Mouse (Mus musculus) hindbrain, postnatal 0 days (tissue): ENCODE data around the gene Alpk1. TPM values are rescaled to one million over a fixed set of nuclear protein-coding genes. Genes with fewer than 3 reads are reported as not detected.
A peak's percentile ranks its signal among the peaks of the same experiment; 100 is the strongest.

Experiments used
- ATAC-seq: fragments of 200-750 bp; cut with Nextera tagmentation; 2 replicates; pipeline ENCODE4 v1.8.0; 2017; ENCODE audit warnings: mild to moderate bottlenecking, moderate TSS enrichment, moderate library complexity
- DNase-seq: peaks from one replicate; pipeline ENCODE4 v3.0.0-alpha.2; 2015; ENCODE audit warnings: low spot score
- H3K27ac ChIP-seq: fragments of 300-500 bp; sonication (generic); 2 replicates; pipeline ENCODE4 v1.5.1; 2014; ENCODE audit warnings: mild to moderate bottlenecking
- H3K27me3 ChIP-seq: fragments of 300-500 bp; sonication (generic); 2 replicates; pipeline ENCODE4 v1.6.1; 2014; ENCODE audit warnings: low read length, mixed read lengths; ENCODE audit not compliant: insufficient read depth
- H3K36me3 ChIP-seq: fragments of 300-500 bp; sonication (generic); 2 replicates; pipeline ENCODE4 v1.6.1; 2014; ENCODE audit warnings: low read length, mixed read lengths; ENCODE audit not compliant: insufficient read depth
- H3K4me1 ChIP-seq: fragments of 300-500 bp; sonication (generic); 2 replicates; pipeline ENCODE4 v1.6.1; 2014; ENCODE audit warnings: antibody characterized with exemption, low read length, mixed read lengths; ENCODE audit not compliant: insufficient read depth
- H3K4me2 ChIP-seq: fragments of 300-500 bp; sonication (generic); 2 replicates; pipeline ENCODE4 v1.6.1; 2014; ENCODE audit warnings: low read depth, mild to moderate bottlenecking, low read length, moderate library complexity, mixed read lengths
- H3K4me3 ChIP-seq: fragments of 300-500 bp; sonication (generic); 2 replicates; pipeline ENCODE4 v1.5.1; 2014; ENCODE audit warnings: low read length
- H3K9ac ChIP-seq: fragments of 300-500 bp; sonication (generic); replicated peaks from 2 replicates; pipeline ENCODE4 v1.6.1; 2014; ENCODE audit warnings: mild to moderate bottlenecking, low read length, moderate library complexity, mixed read lengths
- H3K9me3 ChIP-seq: fragments of 300-500 bp; sonication (generic); 2 replicates; pipeline ENCODE4 v1.6.1; 2016; ENCODE audit warnings: low read length, mixed read lengths
- CTCF ChIP-seq: IDR thresholded peaks from 2 replicates; pipeline ENCODE4 v1.5.1; 2016; ENCODE audit warnings: antibody characterized with exemption, control low read depth, low read depth
- WGBS: fragments of 180-500 bp; shearing (Covaris S2); extraction: QIAGEN DNeasy Blood & Tissue Kit; methylation state at CpG from one replicate; pipeline ENCODE4 v1.1.7; 2014; 5-methylcytosine and 5-hydroxymethylcytosine counted together
- polyA plus RNA-seq: library from polyadenylated mRNA; unstranded; fragments of >200 nt; fragmentation: Nextera tagmentation; extraction: Ambion mirVana; gene quantifications from 2 replicates; pipeline ENCODE4 v1.2.1, GENCODE M21; 2015
- total RNA-seq: library from RNA; depleted of rRNA; stranded (reverse); fragments of >200 nt; gene quantifications from 2 replicates; pipeline ENCODE4 v1.2.3, GENCODE M21; 2014

The Alpk1 gene
- total and polyA plus RNA-seq, 2 experiments from 2014 or later = 0.49 to 1.3 TPM

GRCm38 (mm10) chr3:127632531-127632930 lies 147.8 kb downstream of the Alpk1 start:
- no peak for TF ChIP-seq CTCF
- ATAC-seq (peak; percentile 68), DNase-seq (peak; percentile 71)
- Histone ChIP-seq H3K9ac (no peak overlapping the region), H3K4me1 (peaks cover 10% of the 10 kb centered on the region; the same call in 1 of the 2 replicates), H3K36me3 (no peaks in the 10 kb centered on the region), H3K9me3 (no peaks in the 10 kb centered on the region), H3K27ac (no peak overlapping the region), H3K4me2 (peak overlapping the region; percentile 81), H3K4me3 (peak overlapping the region; percentile 45), H3K27me3 (peaks cover 68% of the 10 kb centered on the region)
- whole genome bisulfite sequencing = under 1% methylated on average over 32 of the region's 32 CpGs

- no peak overlapping the region for H3K27ac ChIP-seq
- no peak for ATAC-seq
- H3K4me3 ChIP-seq = no peak overlapping the region
- H3K27me3 ChIP-seq = peaks cover 67% of the 10 kb centered on the region
- peaks cover 10% of the 10 kb centered on the region; the same call in 1 of the 2 replicates for H3K4me1 ChIP-seq
- peak overlapping the region; percentile 81; the same call in 1 of the 2 replicates for H3K4me2 ChIP-seq
- no peaks in the 10 kb centered on the region for H3K9me3 ChIP-seq
- H3K36me3 ChIP-seq = no peaks in the 10 kb centered on the region
- DNase-seq = no peak
- under 1% methylated on average over 10 of the region's 10 CpGs for WGBS
- H3K9ac ChIP-seq = no peak overlapping the region
- no peak for TF ChIP-seq CTCF
Measured at GRCm38 (mm10) chr3:127631582-127631981, 148.7 kb downstream of the Alpk1 start.

- WGBS = 8% methylated on average over 17 of the region's 17 CpGs
- Histone ChIP-seq H3K4me2 (no peak overlapping the region), H3K4me3 (no peak overlapping the region), H3K27me3 (peaks cover 72% of the 10 kb centered on the region), H3K9ac (no peak overlapping the region), H3K27ac (no peak overlapping the region), H3K4me1 (peaks cover 10% of the 10 kb centered on the region; the same call in 1 of the 2 replicates), H3K36me3 (no peaks in the 10 kb centered on the region), H3K9me3 (no peaks in the 10 kb centered on the region)
- TF ChIP-seq CTCF = no peak
- no peak for ATAC-seq
- DNase-seq = no peak
Measured at GRCm38 (mm10) chr3:127630735-127631372, 149.5 kb downstream of the Alpk1 start.

GRCm38 (mm10) chr3:127630190-127630589 lies 150.1 kb downstream of the Alpk1 start:
- ATAC-seq (no peak), DNase-seq (no peak)
- 15% methylated on average over 1 of the region's 1 CpGs for WGBS
- no peak overlapping the region for H3K4me2 ChIP-seq
- H3K27ac ChIP-seq = no peak overlapping the region
- H3K36me3 ChIP-seq = no peaks in the 10 kb centered on the region
- H3K9me3 ChIP-seq = no peaks in the 10 kb centered on the region
- peaks cover 10% of the 10 kb centered on the region; the same call in 1 of the 2 replicates for H3K4me1 ChIP-seq
- no peak overlapping the region for H3K9ac ChIP-seq
- no peak overlapping the region for H3K4me3 ChIP-seq
- H3K27me3 ChIP-seq = peaks cover 74% of the 10 kb centered on the region
- TF ChIP-seq CTCF = no peak

GRCm38 (mm10) chr3:127628311-127629184 lies 151.8 kb downstream of the Alpk1 start:
- no peak overlapping the region for H3K4me3 ChIP-seq
- no peak for DNase-seq
- no peak for ATAC-seq
- no peaks in the 10 kb centered on the region for H3K9me3 ChIP-seq
- no peaks in the 10 kb centered on the region for H3K36me3 ChIP-seq
- no peak for TF ChIP-seq CTCF
- H3K9ac ChIP-seq = no peak overlapping the region
- H3K27me3 ChIP-seq = peaks cover 65% of the 10 kb centered on the region
- no peak overlapping the region for H3K27ac ChIP-seq
- 6% methylated on average over 37 of the region's 37 CpGs for WGBS
- peaks cover 8% of the 10 kb centered on the region; the same call in 1 of the 2 replicates for H3K4me1 ChIP-seq
- no peak overlapping the region for H3K4me2 ChIP-seq

- Histone ChIP-seq H3K4me3 (no peak overlapping the region), H3K4me1 (0 out of 2 replicates have a peak, but pooled peaks cover 3% of the 10 kb centered on the region), H3K9me3 (no peaks in the 10 kb centered on the region), H3K27ac (no peak overlapping the region), H3K27me3 (peaks cover 60% of the 10 kb centered on the region), H3K36me3 (no peaks in the 10 kb centered on the region), H3K9ac (no peak overlapping the region), H3K4me2 (no peak overlapping the region)
- WGBS = 2% methylated on average over 9 of the region's 9 CpGs
- ATAC-seq (no peak), DNase-seq (no peak)
- TF ChIP-seq CTCF = no peak
Measured at GRCm38 (mm10) chr3:127627956-127628310, 152.4 kb downstream of the Alpk1 start.
